ENCODE assay signal across 9 mouse cellular contexts in the genomic region with DNA sequence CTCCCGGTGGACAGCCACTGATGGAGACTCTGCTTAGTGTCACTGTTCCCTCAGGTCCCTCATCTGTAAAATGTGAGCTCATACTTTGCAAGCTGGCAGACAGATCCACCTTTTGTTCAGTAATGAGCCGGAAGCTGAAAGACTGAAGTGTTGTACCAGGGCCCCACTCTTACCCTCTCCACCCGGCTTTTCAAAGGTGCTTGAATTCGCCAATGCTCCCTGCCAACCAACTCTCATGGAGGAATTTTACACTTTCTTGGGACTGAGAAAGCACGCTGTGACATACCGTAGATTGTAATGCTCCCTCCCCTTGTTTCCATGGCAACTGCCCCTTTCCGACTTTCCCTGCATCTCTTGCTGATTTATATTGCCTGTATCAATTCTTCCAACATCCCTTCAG. TPM values are rescaled to one million over a fixed set of nuclear protein-coding genes. Genes with fewer than 3 reads are reported as not detected.
DNase-seq lines count a peak whose midpoint lies in the region; ATAC-seq lines count a peak whose summit lies in the region.
"Had no signal": no experiment of that assay in that cellular context is flagged by ENCODE, and none has a peak within 500 bp of the region (broad histone marks: within the 10 kb centered on the region; RNA-seq: fewer than 3 reads in every experiment).

No protein-coding gene starts in this region.

- H3K4me2 ChIP-seq in heart, embryonic 12.5 days: peak overlapping the region; percentile 29
- H3K4me2 ChIP-seq in embryonic facial prominence, embryonic 11.5 days (ENCODE audit: low read depth, low read length): no peak overlapping the region
- H3K4me2 ChIP-seq in limb, embryonic 13.5 days (replicated peaks): peak overlapping the region; percentile 19
- peak overlapping the region; percentile 30 for H3K4me2 ChIP-seq in midbrain, embryonic 12.5 days (replicated peaks)

- H3K4me3 ChIP-seq in heart, embryonic 12.5 days: no peak overlapping the region
- no peak overlapping the region for H3K4me3 ChIP-seq in embryonic facial prominence, embryonic 11.5 days (ENCODE audit: low read depth, low read length)
- no peak overlapping the region for H3K4me3 ChIP-seq in limb, embryonic 13.5 days
- no peak overlapping the region for H3K4me3 ChIP-seq in midbrain, embryonic 12.5 days

- no peak for DNase-seq in heart, postnatal 14 days
- peak; percentile 34 for DNase-seq in embryonic facial prominence, embryonic 11.5 days (ENCODE audit: low spot score)
- no peak for DNase-seq in cerebellum, adult 11-12 months
- no peak for DNase-seq in spleen, postnatal 14 days (ENCODE audit: low spot score in 2 of 2)
- DNase-seq in ovary, adult 18-20 months (ENCODE audit: low spot score): no peak
- DNase-seq: gastrocnemius, adult 2 months had no signal

- no peak overlapping the region for H3K27ac ChIP-seq in heart, embryonic 12.5 days (ENCODE audit: poor library complexity, severe bottlenecking)
- H3K27ac ChIP-seq in embryonic facial prominence, embryonic 11.5 days (replicated peaks; ENCODE audit: low read depth, low read length): no peak overlapping the region
- H3K27ac ChIP-seq in limb, embryonic 13.5 days: no peak overlapping the region
- H3K27ac ChIP-seq in midbrain, embryonic 12.5 days (replicated peaks): no peak overlapping the region

- 34% methylated on average over 7 of the region's 7 CpGs for WGBS in heart, embryonic 12.5 days
- 49% methylated on average over 7 of the region's 7 CpGs for WGBS in embryonic facial prominence, embryonic 11.5 days
- WGBS in limb, embryonic 13.5 days: 28% methylated on average over 7 of the region's 7 CpGs
- WGBS in midbrain, embryonic 12.5 days: 10% methylated on average over 7 of the region's 7 CpGs

- H3K4me1 ChIP-seq in heart, embryonic 12.5 days (replicated peaks): peaks cover 28% of the 10 kb centered on the region
- H3K4me1 ChIP-seq in embryonic facial prominence, embryonic 11.5 days (ENCODE audit: control insufficient read depth, insufficient read depth, low read length): no peaks in the 10 kb centered on the region
- peaks cover 34% of the 10 kb centered on the region for H3K4me1 ChIP-seq in limb, embryonic 13.5 days
- H3K4me1 ChIP-seq in midbrain, embryonic 12.5 days: peaks cover 17% of the 10 kb centered on the region

- H3K9ac ChIP-seq in heart, embryonic 12.5 days: no peak overlapping the region
- no peak overlapping the region for H3K9ac ChIP-seq in embryonic facial prominence, embryonic 11.5 days (replicated peaks; ENCODE audit: low read length)
- no peak overlapping the region for H3K9ac ChIP-seq in limb, embryonic 13.5 days
- H3K9ac ChIP-seq in midbrain, embryonic 12.5 days (replicated peaks): no peak overlapping the region

- no peaks in the 10 kb centered on the region for H3K27me3 ChIP-seq in heart, embryonic 12.5 days (replicated peaks)
- H3K27me3 ChIP-seq in embryonic facial prominence, embryonic 11.5 days (ENCODE audit: control insufficient read depth, insufficient read depth, low read length): no peaks in the 10 kb centered on the region
- H3K27me3 ChIP-seq in limb, embryonic 13.5 days: peaks cover 7% of the 10 kb centered on the region; the same call in 1 of the 2 replicates
- no peaks in the 10 kb centered on the region for H3K27me3 ChIP-seq in midbrain, embryonic 12.5 days

- intact Hi-C loops in heart, postnatal 14 days (cut with DNase I): loop anchor here (10.0 kb wide), 1 partner anchor 604 kb away; no protein-coding TSS in a partner anchor

- H3K9me3 ChIP-seq in heart, embryonic 12.5 days (replicated peaks): no peaks in the 10 kb centered on the region
- no peaks in the 10 kb centered on the region for H3K9me3 ChIP-seq in embryonic facial prominence, embryonic 11.5 days (replicated peaks; ENCODE audit: control insufficient read depth, low read length)
- no peaks in the 10 kb centered on the region for H3K9me3 ChIP-seq in limb, embryonic 13.5 days
- H3K9me3 ChIP-seq in midbrain, embryonic 12.5 days: no peaks in the 10 kb centered on the region

- H3K36me3 ChIP-seq in heart, embryonic 12.5 days: peaks cover 27% of the 10 kb centered on the region
- peaks cover 7% of the 10 kb centered on the region for H3K36me3 ChIP-seq in embryonic facial prominence, embryonic 11.5 days (replicated peaks; ENCODE audit: control insufficient read depth, insufficient read depth, low read depth, low read length)
- peaks cover 27% of the 10 kb centered on the region for H3K36me3 ChIP-seq in limb, embryonic 13.5 days
- H3K36me3 ChIP-seq in midbrain, embryonic 12.5 days: peaks cover 27% of the 10 kb centered on the region

- ATAC-seq in heart, embryonic 12.5 days (ENCODE audit: insufficient number of reproducible peaks, low FRiP score): no peak
- no peak; the same call in 1 of the 2 replicates for ATAC-seq in embryonic facial prominence, embryonic 11.5 days (replicated peaks; ENCODE audit: insufficient number of reproducible peaks, low FRiP score, low TSS enrichment, low read depth)
- ATAC-seq in limb, embryonic 13.5 days (ENCODE audit: low FRiP score, low read depth): no peak
- peak; percentile 16; the same call in 1 of the 2 replicates for ATAC-seq in midbrain, embryonic 12.5 days (ENCODE audit: low FRiP score, low read depth)

RNA-seq across cellular contexts. Expression of gene Eid3, which starts 34.1 kb away (rescaled TPM):
- 0.31 and 0.39 TPM in 2 replicates for polyA plus RNA-seq in heart, embryonic 12.5 days (2016; fragmentation: Nextera tagmentation; extraction: Ambion mirVana)
- 1 to 10 TPM; 1.1 to 1.3 TPM for total RNA-seq in heart, postnatal 14 days (2021)
- 0.58 and 0.81 TPM in 2 replicates for polyA plus RNA-seq in embryonic facial prominence, embryonic 11.5 days (2014; fragmentation: Nextera tagmentation; extraction: Ambion mirVana)
- polyA plus RNA-seq in limb, embryonic 13.5 days (2015; fragmentation: Nextera tagmentation; extraction: Ambion mirVana): 0.49 and 0.51 TPM in 2 replicates
- 0.69 and 0.80 TPM in 2 replicates for polyA plus RNA-seq in midbrain, embryonic 12.5 days (2016; fragmentation: Nextera tagmentation; extraction: Ambion mirVana)
